Mouse (Mus musculus) megakaryocyte, embryonic 14.5 days (primary cell): ENCODE data around the gene Mzt1.

Experiments used
- FLI1 ChIP-seq: IDR thresholded peaks from 2 replicates; pipeline ENCODE4 v1.6.1; 2012; ENCODE audit warnings: low read length, inconsistent platforms, mixed read lengths
- GATA1 ChIP-seq: IDR thresholded peaks from 3 replicates; pipeline ENCODE4 v1.6.1; 2012; ENCODE audit warnings: mixed read lengths, low read length, inconsistent platforms, borderline replicate concordance

DNA sequence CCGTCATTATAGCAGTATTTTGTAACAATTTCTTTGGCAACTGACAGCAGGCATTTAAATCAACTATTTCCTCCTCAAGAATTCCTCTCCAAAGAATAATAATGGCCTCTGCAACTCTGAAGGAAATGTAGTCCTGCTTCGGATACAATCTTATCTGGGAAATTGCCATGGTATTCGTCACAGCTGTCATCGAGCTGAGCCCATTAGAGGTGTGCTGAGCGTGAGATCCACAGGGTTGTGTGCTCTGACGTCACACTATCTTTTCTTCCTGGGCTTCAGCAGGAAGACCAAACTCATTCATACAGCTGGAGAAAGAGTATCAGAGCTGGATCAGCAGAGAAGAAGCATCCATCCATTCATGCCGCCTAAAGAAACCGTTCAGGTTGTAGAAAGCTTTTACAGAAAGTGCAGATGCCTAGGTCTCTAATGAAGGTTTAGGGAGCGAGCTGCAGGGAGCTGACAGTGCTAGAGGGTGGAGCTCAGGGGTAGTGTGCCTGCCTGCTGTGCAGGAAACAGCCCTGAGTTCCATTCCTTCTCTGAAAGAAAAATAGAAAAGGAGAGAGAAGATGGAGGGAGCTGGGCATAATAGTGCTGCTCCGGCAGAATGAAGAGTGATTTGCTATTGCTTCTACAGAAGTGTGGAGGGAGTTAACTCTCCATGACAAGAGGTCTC, 26.7 kb downstream of the Mzt1 start:
- no peak for TF ChIP-seq GATA1
- TF ChIP-seq FLI1 = no peak
